Mouse (Mus musculus) cerebellum, postnatal 10 days (tissue): Measurements from ENCODE around the gene Apol8.
"Not testable (repeated sequence)": the region's sequence is repeated elsewhere in the genome, so short reads cannot be mapped to it uniquely, and the experiment has no call there.

Source experiments
- DNase-seq, 2 experiments: peaks; one replicate each; pipeline ENCODE4 v3.0.0; 2021; ENCODE audit warnings: mixed read lengths in 2 of 2

Gene Apol8

GRCm38 (mm10) chr15:77749717-77750116 lies 7.1 kb downstream of the Apol8 start:
- peak; percentile 89 to 92 for DNase-seq

- DNase-seq = peak in 1 of 2 experiments; percentile 12
Observed at GRCm38 (mm10) chr15:77748414-77748813, 8.4 kb downstream of the Apol8 start.

GRCm38 (mm10) chr15:77746326-77746725 lies 10.5 kb downstream of the Apol8 start:
- peak in 1 of 2 experiments; percentile 23 for DNase-seq

- peak; percentile 57 to 59 for DNase-seq
Observed at GRCm38 (mm10) chr15:77745081-77745480, 11.7 kb downstream of the Apol8 start.

- DNase-seq = no peak
Observed at GRCm38 (mm10) chr15:77744632-77745031, 12.2 kb downstream of the Apol8 start.

- DNase-seq = not testable (repeated sequence)
Observed at GRCm38 (mm10) chr15:77741556-77741955, 15.2 kb downstream of the Apol8 start.

GRCm38 (mm10) chr15:77740511-77741297 lies 16.1 kb downstream of the Apol8 start:
- no peak for DNase-seq

GRCm38 (mm10) chr15:77733903-77734302 lies 22.9 kb downstream of the Apol8 start:
- DNase-seq = not testable (repeated sequence)

- DNase-seq = peak; percentile 85 to 87
Observed at GRCm38 (mm10) chr15:77733380-77733779, 23.4 kb downstream of the Apol8 start.

- DNase-seq = not testable (repeated sequence)
Observed at GRCm38 (mm10) chr15:77732851-77733250, 24.0 kb downstream of the Apol8 start.

- DNase-seq = no peak
Observed at GRCm38 (mm10) chr15:77731605-77732004, 25.2 kb downstream of the Apol8 start.

- not testable (repeated sequence) for DNase-seq
Observed at GRCm38 (mm10) chr15:77728739-77729138, 28.1 kb downstream of the Apol8 start, which contains the start of gene Apol9b. Gene Apol9b (plus strand): TSS chr15:77729039.

GRCm38 (mm10) chr15:77727745-77728144 lies 29.1 kb downstream of the Apol8 start:
- DNase-seq = not testable (repeated sequence)

GRCm38 (mm10) chr15:77727139-77727538 lies 29.7 kb downstream of the Apol8 start:
- peak in 1 of 2 experiments; percentile 31 for DNase-seq

- peak in 1 of 2 experiments; percentile 28 for DNase-seq
Observed at GRCm38 (mm10) chr15:77725393-77726020, 31.3 kb downstream of the Apol8 start.

- DNase-seq = not testable (repeated sequence)
Observed at GRCm38 (mm10) chr15:77724208-77724911, 32.4 kb downstream of the Apol8 start.

GRCm38 (mm10) chr15:77721509-77721908 lies 35.3 kb downstream of the Apol8 start:
- not testable (repeated sequence) for DNase-seq

GRCm38 (mm10) chr15:77718240-77718639 lies 38.6 kb downstream of the Apol8 start:
- not testable (repeated sequence) for DNase-seq

GRCm38 (mm10) chr15:77708936-77709335 lies 47.9 kb downstream of the Apol8 start:
- DNase-seq = not testable (repeated sequence)

- not testable (repeated sequence) for DNase-seq
Observed at GRCm38 (mm10) chr15:77705306-77705705, 51.5 kb downstream of the Apol8 start.

GRCm38 (mm10) chr15:77698656-77699055 lies 58.1 kb downstream of the Apol8 start, which contains the start of gene Apol7e:
Gene Apol7e (plus strand): TSS chr15:77698857.
- not testable (repeated sequence) for DNase-seq
